Mouse (Mus musculus) ES-E14 (cell line): ENCODE measurements around the gene Cald1.

Experiments used
- HCFC1 ChIP-seq: IDR thresholded peaks from 2 replicates; pipeline ENCODE4 v1.6.1; 2012; ENCODE audit warnings: low read length, inconsistent platforms, borderline replicate concordance; ENCODE audit not compliant: insufficient read depth
- MAFK ChIP-seq: IDR thresholded peaks from 2 replicates; pipeline ENCODE4 v1.6.1; 2014; ENCODE audit warnings: mild to moderate bottlenecking, low read depth, low read length, inconsistent platforms; ENCODE audit not compliant: insufficient read depth
- ZC3H11A ChIP-seq: IDR thresholded peaks from 2 replicates; pipeline ENCODE4 v1.6.1; 2012; ENCODE audit warnings: low read depth, mild to moderate bottlenecking, inconsistent platforms, low read length, borderline replicate concordance

DNA sequence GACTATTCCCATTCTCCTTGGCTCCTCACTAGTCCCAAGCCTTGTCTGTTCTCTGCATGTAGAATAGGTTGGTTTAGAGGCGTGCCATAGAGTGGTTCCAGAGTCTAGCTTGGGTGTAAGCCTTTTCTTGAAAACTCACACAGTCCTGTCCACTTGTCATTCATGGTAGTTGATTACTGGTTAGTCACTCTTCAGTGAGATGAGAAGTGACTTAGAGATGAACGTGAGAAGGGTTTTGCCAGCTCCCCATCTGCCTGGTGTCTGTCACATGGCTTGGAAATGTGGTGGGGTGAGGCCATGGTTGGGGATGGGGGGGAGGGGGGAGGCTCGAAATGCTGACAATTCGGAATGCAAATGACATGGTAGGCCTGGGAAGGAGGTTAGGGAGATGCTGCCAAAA is 2.5 kb downstream of the Cald1 start:
- TF ChIP-seq HCFC1 (no peak), ZC3H11A (no peak), MAFK (no peak)
